Mouse (Mus musculus) limb, embryonic 14.5 days (tissue): Measurements from ENCODE around the gene 1700001O22Rik. TPM values are rescaled to one million over a fixed set of nuclear protein-coding genes. Genes with fewer than 3 reads are reported as not detected.

ENCODE experiments used
- ATAC-seq: fragments of 200-750 bp; cut with Nextera tagmentation; 2 replicates; pipeline ENCODE4 v1.8.0; 2017; ENCODE audit warnings: low read depth, moderate number of reproducible peaks, moderate TSS enrichment; ENCODE audit not compliant: low FRiP score
- DNase-seq: peaks from one replicate; pipeline ENCODE4 v3.0.0-alpha.2; 2015; ENCODE audit warnings: low spot score
- H3K27ac ChIP-seq: fragments of 300-500 bp; sonication (generic); replicated peaks from 2 replicates; pipeline ENCODE4 v1.5.1; 2014; ENCODE audit warnings: low read depth, mild to moderate bottlenecking, low read length, moderate library complexity, mixed read lengths
- H3K27me3 ChIP-seq: fragments of 300-500 bp; sonication (generic); 2 replicates; pipeline ENCODE4 v1.6.1; 2014; ENCODE audit warnings: low read length, mixed read lengths; ENCODE audit not compliant: control insufficient read depth, insufficient read depth
- H3K36me3 ChIP-seq: fragments of 300-500 bp; sonication (generic); 2 replicates; pipeline ENCODE4 v1.6.1; 2014; ENCODE audit warnings: mild to moderate bottlenecking, low read length, moderate library complexity, mixed read lengths; ENCODE audit not compliant: control insufficient read depth, insufficient read depth
- H3K4me1 ChIP-seq: fragments of 300-500 bp; sonication (generic); 2 replicates; pipeline ENCODE4 v1.6.1; 2014; ENCODE audit warnings: antibody characterized with exemption, low read length, mixed read lengths; ENCODE audit not compliant: control insufficient read depth, insufficient read depth
- H3K4me2 ChIP-seq: fragments of 300-500 bp; sonication (generic); replicated peaks from 2 replicates; pipeline ENCODE4 v1.6.1; 2014; ENCODE audit warnings: low read depth, mild to moderate bottlenecking, low read length, moderate library complexity; ENCODE audit not compliant: severe bottlenecking
- H3K4me3 ChIP-seq: fragments of 300-500 bp; sonication (generic); replicated peaks from 2 replicates; pipeline ENCODE4 v1.5.1; 2014; ENCODE audit warnings: low read length
- H3K9ac ChIP-seq: fragments of 300-500 bp; sonication (generic); 2 replicates; pipeline ENCODE4 v1.6.1; 2014; ENCODE audit warnings: mild to moderate bottlenecking, low read depth, low read length, moderate library complexity; ENCODE audit not compliant: severe bottlenecking
- H3K9me3 ChIP-seq: fragments of 300-500 bp; sonication (generic); 2 replicates; pipeline ENCODE4 v1.6.1; 2016; ENCODE audit warnings: low read length; ENCODE audit not compliant: control insufficient read depth
- POLR2A ChIP-seq: fragments of 200-500 bp; IDR thresholded peaks from 2 replicates; pipeline ENCODE4 v1.8.0; 2012; ENCODE audit warnings: inconsistent platforms, mild to moderate bottlenecking, moderate library complexity, borderline replicate concordance; ENCODE audit not compliant: insufficient read depth, insufficient read length; ENCODE audit errors: extremely low read depth
- WGBS: fragments of 180-500 bp; shearing (Covaris S2); extraction: QIAGEN DNeasy Blood & Tissue Kit; methylation state at CpG from one replicate; pipeline ENCODE4 v1.1.7; 2014; 5-methylcytosine and 5-hydroxymethylcytosine counted together
- polyA plus RNA-seq, 2 experiments: library from polyadenylated mRNA; depleted of rRNA in 1 of 2; stranded (reverse) in 1 of 2; unstranded in 1 of 2; fragments of >200 nt; fragmentation: Nextera tagmentation in 1 of 2; extraction: Ambion mirVana in 1 of 2; gene quantifications; 2 replicates each; pipeline versions ENCODE4 v1.2.1 to v1.2.3; 2012 to 2014

The 1700001O22Rik gene
- polyA plus RNA-seq, 2 experiments = 3.4 TPM

- H3K4me1 ChIP-seq = peaks cover 29% of the 10 kb centered on the region
- no peak for TF ChIP-seq POLR2A
- H3K36me3 ChIP-seq = no peaks in the 10 kb centered on the region
- H3K4me3 ChIP-seq = peak overlapping the region; percentile 24
- DNase-seq (peak; percentile 59), ATAC-seq (peak; percentile 38)
- no peaks in the 10 kb centered on the region for H3K27me3 ChIP-seq
- peak overlapping the region; percentile 41 for H3K27ac ChIP-seq
- H3K4me2 ChIP-seq = peak overlapping the region; percentile 54
- WGBS = 20% methylated on average over 25 of the region's 40 CpGs
- H3K9me3 ChIP-seq = no peaks in the 10 kb centered on the region
- H3K9ac ChIP-seq = peak overlapping the region; percentile 45
Measured at GRCm38 (mm10) chr2:30784078-30784994, 19.1 kb downstream of the 1700001O22Rik start.

- Histone ChIP-seq H3K4me1 (peaks cover 31% of the 10 kb centered on the region), H3K27ac (peak overlapping the region; percentile 68; the same call in 1 of the 2 replicates), H3K9ac (peak overlapping the region; percentile 31; the same call in 1 of the 2 replicates), H3K4me2 (peak overlapping the region; percentile 54), H3K36me3 (no peaks in the 10 kb centered on the region), H3K9me3 (no peaks in the 10 kb centered on the region), H3K27me3 (no peaks in the 10 kb centered on the region), H3K4me3 (peak overlapping the region; percentile 24)
- peak; percentile 87 for DNase-seq
- 0 out of 2 replicates have a peak, but pooled peaks have one; percentile 23 for TF ChIP-seq POLR2A
- ATAC-seq = peak; percentile 85
- WGBS = 1% methylated on average over 13 of the region's 13 CpGs
Measured at GRCm38 (mm10) chr2:30783346-30783745, 20.1 kb downstream of the 1700001O22Rik start.

GRCm38 (mm10) chr2:30782312-30783290, 20.9 kb downstream of the 1700001O22Rik start:
- H3K36me3 ChIP-seq = no peaks in the 10 kb centered on the region
- ATAC-seq (no peak), DNase-seq (no peak)
- H3K4me1 ChIP-seq = peaks cover 31% of the 10 kb centered on the region
- TF ChIP-seq POLR2A = no peak
- H3K9ac ChIP-seq = 0 out of 2 replicates have a peak overlapping the region, but pooled peaks have one; percentile 31
- 69% methylated on average over 8 of the region's 8 CpGs for WGBS
- peak overlapping the region; percentile 68; the same call in 1 of the 2 replicates for H3K27ac ChIP-seq
- H3K9me3 ChIP-seq = no peaks in the 10 kb centered on the region
- H3K4me3 ChIP-seq = no peak overlapping the region
- H3K27me3 ChIP-seq = no peaks in the 10 kb centered on the region
- H3K4me2 ChIP-seq = peak overlapping the region; percentile 54; the same call in 1 of the 2 replicates

- Histone ChIP-seq H3K4me1 (peaks cover 15% of the 10 kb centered on the region), H3K27me3 (no peaks in the 10 kb centered on the region), H3K4me2 (no peak overlapping the region), H3K27ac (no peak overlapping the region), H3K9ac (no peak overlapping the region), H3K9me3 (no peaks in the 10 kb centered on the region), H3K4me3 (no peak overlapping the region), H3K36me3 (no peaks in the 10 kb centered on the region)
- WGBS = 3% methylated on average over 5 of the region's 5 CpGs
- no peak for ATAC-seq
- DNase-seq = no peak
- TF ChIP-seq POLR2A = no peak
Measured at GRCm38 (mm10) chr2:30779241-30779640, 24.2 kb downstream of the 1700001O22Rik start.

GRCm38 (mm10) chr2:30778235-30778634, 25.2 kb downstream of the 1700001O22Rik start:
- WGBS = 81% methylated on average over 4 of the region's 4 CpGs
- H3K27me3 ChIP-seq = no peaks in the 10 kb centered on the region

More at GRCm38 (mm10) chr2:30778235-30778634, 25.2 kb downstream of the 1700001O22Rik start:
- ATAC-seq (no peak), DNase-seq (no peak)
- Histone ChIP-seq H3K9ac (no peak overlapping the region), H3K9me3 (no peaks in the 10 kb centered on the region), H3K4me1 (peaks cover 8% of the 10 kb centered on the region; the same call in 1 of the 2 replicates), H3K27ac (no peak overlapping the region), H3K4me3 (no peak overlapping the region), H3K36me3 (no peaks in the 10 kb centered on the region), H3K4me2 (no peak overlapping the region)
- no peak for TF ChIP-seq POLR2A
